Mouse (Mus musculus): ENCODE measurements at regions not wholly inside any gene's neighbourhood (a gene's known extent, or its start where the extent isn't known, plus 50 kb on each side); places are given as distances from the start of the nearest gene placed in this dataset.

- TF ChIP-seq ZNF384 (IDR thresholded peaks at IDR 0.05; ENCODE audit: low read depth, low read length) (no peak), MAFK (IDR thresholded peaks at IDR 0.05; ENCODE audit: insufficient replicate concordance, low read length) (no peak), CTCF (conservative IDR thresholded peaks at IDR 0.05 in 1 of 2, IDR thresholded peaks at IDR 0.05 in 1 of 2; ENCODE audit: low read depth in 2 of 2, low read length in 2 of 2) (no peak), USF1 (IDR thresholded peaks at IDR 0.05; ENCODE audit: low read depth, low read length) (no peak), MYC (IDR thresholded peaks at IDR 0.05; ENCODE audit: low read depth, low read length) (no peak), EP300 (IDR thresholded peaks at IDR 0.05; ENCODE audit: low read length) (no peak)
These were observed 386.0 kb downstream of the Serpinb8 start for GRCm38 (mm10) chr1:107975626-107976335.
